Mouse (Mus musculus): ENCODE measurements around the gene Pik3cd. TPM values are rescaled to one million over a fixed set of nuclear protein-coding genes. Genes with fewer than 3 reads are reported as not detected.
"Not testable (repeated sequence)": the region's sequence is repeated elsewhere in the genome, so short reads cannot be mapped to it uniquely, and the experiment has no call there.

The Pik3cd gene
- 15.9 and 18.5 TPM in 2 replicates for total RNA-seq (2014; rRNA removed)
- 9.7 and 10.4 TPM in 2 replicates for polyA plus RNA-seq (2015; fragmentation: Nextera tagmentation; extraction: Ambion mirVana)

GRCm38 (mm10) chr4:149702210-149702979, at the start of gene Pik3cd:
TSS of gene Pik3cd (minus strand) at chr4:149702571.
- WGBS: 73% methylated on average over 19 of the region's 19 CpGs

GRCm38 (mm10) chr4:149750671-149751070, 48.3 kb upstream of the Pik3cd start:
- no peak overlapping the region for H3K4me2 ChIP-seq (ENCODE audit: low read depth, low read length, poor library complexity, severe bottlenecking)
- H3K27ac ChIP-seq (ENCODE audit: low read depth, low read length): no peak overlapping the region
- 31% methylated on average over 5 of the region's 5 CpGs for WGBS
- H3K4me3 ChIP-seq (ENCODE audit: low read depth, low read length): no peak overlapping the region
- TF ChIP-seq CTCF (IDR thresholded peaks at IDR 0.05): no peak
- no peak for ATAC-seq (ENCODE audit: low FRiP score)
- H3K9ac ChIP-seq (replicated peaks; ENCODE audit: low read length, poor library complexity, severe bottlenecking): no peak overlapping the region
- H3K36me3 ChIP-seq (ENCODE audit: insufficient read depth, low read length): 0 out of 2 replicates have a peak, but pooled peaks cover 12% of the 10 kb centered on the region
- no peaks in the 10 kb centered on the region for H3K4me1 ChIP-seq (ENCODE audit: insufficient read depth, low read length)
- DNase-seq (ENCODE audit: low spot score): no peak
- H3K27me3 ChIP-seq (ENCODE audit: insufficient read depth, low read length): no peaks in the 10 kb centered on the region
- H3K9me3 ChIP-seq (ENCODE audit: low read length): no peaks in the 10 kb centered on the region

More at GRCm38 (mm10) chr4:149702210-149702979, at the start of gene Pik3cd:
- H3K27ac ChIP-seq (ENCODE audit: low read depth, low read length): no peak within 1 kb of the TSS
- H3K4me2 ChIP-seq (ENCODE audit: low read depth, low read length, poor library complexity, severe bottlenecking): no peak within 1 kb of the TSS
- H3K9ac ChIP-seq (replicated peaks; ENCODE audit: low read length, poor library complexity, severe bottlenecking): no peak within 1 kb of the TSS
- no peak for DNase-seq (ENCODE audit: low spot score)
- H3K4me3 ChIP-seq (ENCODE audit: low read depth, low read length): no peak within 1 kb of the TSS
- ATAC-seq (ENCODE audit: low FRiP score): no peak
- H3K27me3 ChIP-seq (ENCODE audit: insufficient read depth, low read length): peaks cover 7% of the 10 kb centered on the region; the same call in 1 of the 2 replicates
- no peaks in the 10 kb centered on the region; the same call in 1 of the 2 replicates for H3K4me1 ChIP-seq (ENCODE audit: insufficient read depth, low read length)
- H3K9me3 ChIP-seq (ENCODE audit: low read length): no peaks in the 10 kb centered on the region
- no peak for TF ChIP-seq CTCF (IDR thresholded peaks at IDR 0.05)
- H3K36me3 ChIP-seq (ENCODE audit: insufficient read depth, low read length): no peaks in the 10 kb centered on the region

GRCm38 (mm10) chr4:149749663-149750015, 47.3 kb upstream of the Pik3cd start:
- H3K36me3 ChIP-seq (ENCODE audit: insufficient read depth, low read length): peaks cover 16% of the 10 kb centered on the region
- H3K27ac ChIP-seq (ENCODE audit: low read depth, low read length); H3K4me1 ChIP-seq (ENCODE audit: insufficient read depth, low read length); H3K4me3 ChIP-seq (ENCODE audit: low read depth, low read length); H3K27me3 ChIP-seq (ENCODE audit: insufficient read depth, low read length); DNase-seq (ENCODE audit: low spot score); H3K4me2 ChIP-seq (ENCODE audit: low read depth, low read length, poor library complexity, severe bottlenecking); H3K9me3 ChIP-seq (ENCODE audit: low read length); ATAC-seq (ENCODE audit: low FRiP score); H3K9ac ChIP-seq (replicated peaks; ENCODE audit: low read length, poor library complexity, severe bottlenecking): not testable (repeated sequence)
- 93% methylated on average over 3 of the region's 3 CpGs for WGBS

GRCm38 (mm10) chr4:149749003-149749662, 46.8 kb upstream of the Pik3cd start:
- TF ChIP-seq CTCF (IDR thresholded peaks at IDR 0.05): no peak
- Histone ChIP-seq H3K4me1 (ENCODE audit: insufficient read depth, low read length) (no peaks in the 10 kb centered on the region), H3K36me3 (ENCODE audit: insufficient read depth, low read length) (peaks cover 16% of the 10 kb centered on the region), H3K4me3 (ENCODE audit: low read depth, low read length) (no peak overlapping the region), H3K27me3 (ENCODE audit: insufficient read depth, low read length) (no peaks in the 10 kb centered on the region), H3K9ac (replicated peaks; ENCODE audit: low read length, poor library complexity, severe bottlenecking) (no peak overlapping the region), H3K4me2 (ENCODE audit: low read depth, low read length, poor library complexity, severe bottlenecking) (no peak overlapping the region), H3K27ac (ENCODE audit: low read depth, low read length) (no peak overlapping the region), H3K9me3 (ENCODE audit: low read length) (no peaks in the 10 kb centered on the region)
- ATAC-seq (ENCODE audit: low FRiP score): no peak
- 92% methylated on average over 18 of the region's 18 CpGs for WGBS
- DNase-seq (ENCODE audit: low spot score): no peak

GRCm38 (mm10) chr4:149744119-149744518, 41.7 kb upstream of the Pik3cd start:
- H3K4me2 ChIP-seq (ENCODE audit: low read depth, low read length, poor library complexity, severe bottlenecking): no peak overlapping the region

GRCm38 (mm10) chr4:149742011-149742530, 39.7 kb upstream of the Pik3cd start:
- no peak overlapping the region for H3K27ac ChIP-seq (ENCODE audit: low read depth, low read length)

More at GRCm38 (mm10) chr4:149744119-149744518, 41.7 kb upstream of the Pik3cd start:
- H3K4me1 ChIP-seq (ENCODE audit: insufficient read depth, low read length): no peaks in the 10 kb centered on the region
- no peaks in the 10 kb centered on the region for H3K9me3 ChIP-seq (ENCODE audit: low read length)
- H3K36me3 ChIP-seq (ENCODE audit: insufficient read depth, low read length): peaks cover 24% of the 10 kb centered on the region
- no peak overlapping the region for H3K9ac ChIP-seq (replicated peaks; ENCODE audit: low read length, poor library complexity, severe bottlenecking)
- no peak for TF ChIP-seq CTCF (IDR thresholded peaks at IDR 0.05)
- ATAC-seq (ENCODE audit: low FRiP score) (no peak), DNase-seq (ENCODE audit: low spot score) (no peak)
- 87% methylated on average over 7 of the region's 7 CpGs for WGBS
- H3K4me3 ChIP-seq (ENCODE audit: low read depth, low read length): no peak overlapping the region
- H3K27me3 ChIP-seq (ENCODE audit: insufficient read depth, low read length): no peaks in the 10 kb centered on the region
- H3K27ac ChIP-seq (ENCODE audit: low read depth, low read length): no peak overlapping the region

More at GRCm38 (mm10) chr4:149742011-149742530, 39.7 kb upstream of the Pik3cd start:
- Histone ChIP-seq H3K4me3 (ENCODE audit: low read depth, low read length) (no peak overlapping the region), H3K9ac (replicated peaks; ENCODE audit: low read length, poor library complexity, severe bottlenecking) (no peak overlapping the region), H3K27me3 (ENCODE audit: insufficient read depth, low read length) (no peaks in the 10 kb centered on the region), H3K4me1 (ENCODE audit: insufficient read depth, low read length) (peaks cover under 1% of the 10 kb centered on the region; the same call in 1 of the 2 replicates), H3K9me3 (ENCODE audit: low read length) (no peaks in the 10 kb centered on the region), H3K4me2 (ENCODE audit: low read depth, low read length, poor library complexity, severe bottlenecking) (no peak overlapping the region), H3K36me3 (ENCODE audit: insufficient read depth, low read length) (peaks cover 19% of the 10 kb centered on the region)
- ATAC-seq (ENCODE audit: low FRiP score): no peak
- DNase-seq (ENCODE audit: low spot score): no peak
- WGBS: 92% methylated on average over 14 of the region's 14 CpGs
- TF ChIP-seq CTCF (IDR thresholded peaks at IDR 0.05): no peak
